Mouse (Mus musculus): Measurements from ENCODE around the gene Ppp1r3e. TPM values are rescaled to one million over a fixed set of nuclear protein-coding genes. Genes with fewer than 3 reads are reported as not detected.

Gene Ppp1r3e
- total RNA-seq, 1 experiment: 0.62 TPM

- peak; percentile 37 for DNase-seq (ENCODE audit: low read depth, low spot score)
- H3K36me3 ChIP-seq (ENCODE audit: control insufficient read depth, insufficient read depth, low read length, poor library complexity, severe bottlenecking): peaks cover 14% of the 10 kb centered on the region; the same call in 1 of the 2 replicates
- in situ Hi-C loops (cut with MboI; ENCODE audit: low sequenced_read_pairs in 2 of 2, unreplicated experiment in 2 of 2): no loop called here
- TF ChIP-seq HCFC1 (IDR thresholded peaks at IDR 0.05; ENCODE audit: borderline replicate concordance, insufficient read depth, low read length): no peak
- TF ChIP-seq ZC3H11A (IDR thresholded peaks at IDR 0.05; ENCODE audit: borderline replicate concordance, low read depth, low read length): no peak
- no peak for TF ChIP-seq ZNF384 (IDR thresholded peaks at IDR 0.05; ENCODE audit: low read depth, low read length)
- no peak for TF ChIP-seq CHD2 (IDR thresholded peaks at IDR 0.05; ENCODE audit: low read depth, low read length)
- TF ChIP-seq MAFK (IDR thresholded peaks at IDR 0.05; ENCODE audit: insufficient read depth, low read depth, low read length): no peak
- peak overlapping the region; percentile 70 for H3K27ac ChIP-seq (ENCODE audit: insufficient read depth, low read depth, low read length, poor library complexity, severe bottlenecking)
- peaks cover 10 to 11% of the 10 kb centered on the region in 2 experiments; a peak in 3 of 4 replicates for H3K4me1 ChIP-seq (ENCODE audit: control insufficient read depth in 2 of 2, insufficient read depth in 2 of 2, low read length in 2 of 2, poor library complexity in 1 of 2)
- peak overlapping the region; percentile 90 for H3K9ac ChIP-seq (ENCODE audit: insufficient read depth, low read depth, low read length, poor library complexity, severe bottlenecking)
- H3K9me3 ChIP-seq (ENCODE audit: control insufficient read depth, insufficient read depth, low read depth, low read length): no peaks in the 10 kb centered on the region
- peak overlapping the region; percentile 81 to 83 for H3K4me3 ChIP-seq (ENCODE audit: insufficient read depth in 1 of 2, low read depth in 1 of 2, low read length in 2 of 2, poor library complexity in 1 of 2, severe bottlenecking in 1 of 2)
Measured at GRCm38 (mm10) chr14:54924641-54925348, 47.4 kb upstream of the Ppp1r3e start.

DNA sequence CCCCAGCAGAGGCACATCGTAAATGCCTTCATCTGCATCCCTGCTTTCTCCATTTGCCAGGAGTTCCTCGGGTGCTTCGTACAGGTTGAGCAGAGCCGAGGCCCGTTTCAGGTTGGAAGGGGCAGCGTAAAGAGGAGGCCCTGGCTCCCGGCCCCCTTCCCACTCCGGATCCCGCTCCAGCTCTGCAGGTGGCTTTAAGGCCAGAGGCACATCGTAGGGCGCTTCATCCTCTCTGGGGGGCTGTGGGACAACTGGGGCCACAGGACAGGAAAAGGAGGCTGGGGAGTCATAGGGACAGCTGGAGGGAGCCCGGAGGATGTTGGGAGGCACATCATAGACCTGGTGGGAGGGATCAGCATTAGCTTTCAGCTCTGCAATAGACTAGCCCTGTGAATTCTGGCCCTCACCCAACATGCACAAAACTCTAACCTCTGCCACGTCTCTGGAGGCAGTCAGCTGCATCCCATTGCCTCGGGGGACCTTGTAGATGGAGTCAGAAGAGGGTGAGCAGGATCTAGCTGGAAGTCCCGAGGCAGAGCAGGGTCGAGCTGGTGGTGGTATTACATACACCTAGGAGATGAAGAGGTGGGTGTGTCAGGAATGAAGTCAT is 42.8 kb upstream of the Ppp1r3e start:
- TF ChIP-seq MAFK (IDR thresholded peaks at IDR 0.05; ENCODE audit: insufficient read depth, low read depth, low read length) (no peak), HCFC1 (IDR thresholded peaks at IDR 0.05; ENCODE audit: borderline replicate concordance, insufficient read depth, low read length) (no peak)

DNA sequence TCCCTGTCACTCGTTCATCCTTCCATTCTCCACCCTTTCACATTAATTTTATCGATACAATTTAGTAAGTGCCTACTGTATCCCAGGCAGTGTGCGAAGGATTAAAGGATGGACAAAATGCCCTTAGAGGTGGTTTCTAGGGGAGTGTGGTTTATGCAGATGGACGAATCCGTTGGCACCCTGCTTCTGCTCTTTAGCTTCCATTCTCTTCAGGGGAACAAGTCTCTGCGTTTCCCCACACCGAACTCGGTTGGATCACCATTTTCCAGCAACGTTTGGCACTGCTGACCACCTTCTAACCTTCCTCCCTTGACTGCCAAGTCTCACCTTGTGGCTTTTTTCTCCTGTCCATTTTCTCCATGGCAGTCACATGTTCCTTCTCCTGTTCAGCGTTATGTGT is 36.0 kb upstream of the Ppp1r3e start:
- H3K9me3 ChIP-seq (ENCODE audit: control insufficient read depth, insufficient read depth, low read depth, low read length): no peaks in the 10 kb centered on the region; the same call in 1 of the 2 replicates
- peaks cover 0 to 8% of the 10 kb centered on the region in 2 experiments; a peak in 2 of 4 replicates for H3K4me1 ChIP-seq (ENCODE audit: control insufficient read depth in 2 of 2, insufficient read depth in 2 of 2, low read length in 2 of 2, poor library complexity in 1 of 2)
- TF ChIP-seq ZC3H11A (IDR thresholded peaks at IDR 0.05; ENCODE audit: borderline replicate concordance, low read depth, low read length): no peak
- no peak for TF ChIP-seq MAFK (IDR thresholded peaks at IDR 0.05; ENCODE audit: insufficient read depth, low read depth, low read length)
- no peak for TF ChIP-seq CHD2 (IDR thresholded peaks at IDR 0.05; ENCODE audit: low read depth, low read length)
- TF ChIP-seq ZNF384 (IDR thresholded peaks at IDR 0.05; ENCODE audit: low read depth, low read length): no peak
- no peak for TF ChIP-seq HCFC1 (IDR thresholded peaks at IDR 0.05; ENCODE audit: borderline replicate concordance, insufficient read depth, low read length)
- H3K9ac ChIP-seq (ENCODE audit: insufficient read depth, low read depth, low read length, poor library complexity, severe bottlenecking): no peak overlapping the region
- H3K4me3 ChIP-seq (ENCODE audit: insufficient read depth in 1 of 2, low read depth in 1 of 2, low read length in 2 of 2, poor library complexity in 1 of 2, severe bottlenecking in 1 of 2): peak overlapping the region; percentile 89 to 90; a peak in 3 of 4 replicates
- H3K36me3 ChIP-seq (ENCODE audit: control insufficient read depth, insufficient read depth, low read length, poor library complexity, severe bottlenecking): peaks cover 16% of the 10 kb centered on the region
- DNase-seq (ENCODE audit: low read depth, low spot score): no peak
- in situ Hi-C loops (cut with MboI; ENCODE audit: low sequenced_read_pairs in 2 of 2, unreplicated experiment in 2 of 2): no loop called here
- no peak overlapping the region for H3K27ac ChIP-seq (ENCODE audit: insufficient read depth, low read depth, low read length, poor library complexity, severe bottlenecking)

More for the DNA sequence above, 42.8 kb upstream of the Ppp1r3e start:
- H3K4me1 ChIP-seq (ENCODE audit: control insufficient read depth in 2 of 2, insufficient read depth in 2 of 2, low read length in 2 of 2, poor library complexity in 1 of 2): peaks cover 3 to 4% of the 10 kb centered on the region in 2 experiments; a peak in 2 of 4 replicates
- peaks cover 42% of the 10 kb centered on the region for H3K36me3 ChIP-seq (ENCODE audit: control insufficient read depth, insufficient read depth, low read length, poor library complexity, severe bottlenecking)
- H3K4me3 ChIP-seq (ENCODE audit: insufficient read depth in 1 of 2, low read depth in 1 of 2, low read length in 2 of 2, poor library complexity in 1 of 2, severe bottlenecking in 1 of 2): no peak overlapping the region
- no peaks in the 10 kb centered on the region for H3K9me3 ChIP-seq (ENCODE audit: control insufficient read depth, insufficient read depth, low read depth, low read length)
- no peak overlapping the region for H3K9ac ChIP-seq (ENCODE audit: insufficient read depth, low read depth, low read length, poor library complexity, severe bottlenecking)
- H3K27ac ChIP-seq (ENCODE audit: insufficient read depth, low read depth, low read length, poor library complexity, severe bottlenecking): no peak overlapping the region
- DNase-seq (ENCODE audit: low read depth, low spot score): no peak
- in situ Hi-C loops (cut with MboI; ENCODE audit: low sequenced_read_pairs in 2 of 2, unreplicated experiment in 2 of 2): no loop called here

GRCm38 (mm10) chr14:54912886-54913285 is 35.5 kb upstream of the Ppp1r3e start, which contains the start of gene Slc22a17:
Gene Slc22a17, minus strand, starts transcription at chr14:54913132.
- H3K9ac ChIP-seq (ENCODE audit: insufficient read depth, low read depth, low read length, poor library complexity, severe bottlenecking): peak within 1 kb of the TSS; percentile 72
- in situ Hi-C loops (cut with MboI; ENCODE audit: low sequenced_read_pairs in 2 of 2, unreplicated experiment in 2 of 2): no loop called here
- H3K4me3 ChIP-seq (ENCODE audit: insufficient read depth in 1 of 2, low read depth in 1 of 2, low read length in 2 of 2, poor library complexity in 1 of 2, severe bottlenecking in 1 of 2): peak within 1 kb of the TSS; percentile 89 to 90
- peaks cover 0 to 8% of the 10 kb centered on the region in 2 experiments; a peak in 2 of 4 replicates for H3K4me1 ChIP-seq (ENCODE audit: control insufficient read depth in 2 of 2, insufficient read depth in 2 of 2, low read length in 2 of 2, poor library complexity in 1 of 2)
- no peaks in the 10 kb centered on the region; the same call in 1 of the 2 replicates for H3K9me3 ChIP-seq (ENCODE audit: control insufficient read depth, insufficient read depth, low read depth, low read length)
- peak; percentile 43 for DNase-seq (ENCODE audit: low read depth, low spot score)
- H3K27ac ChIP-seq (ENCODE audit: insufficient read depth, low read depth, low read length, poor library complexity, severe bottlenecking): no peak within 1 kb of the TSS
- H3K36me3 ChIP-seq (ENCODE audit: control insufficient read depth, insufficient read depth, low read length, poor library complexity, severe bottlenecking): peaks cover 18% of the 10 kb centered on the region
- no peak for TF ChIP-seq MAFK (IDR thresholded peaks at IDR 0.05; ENCODE audit: insufficient read depth, low read depth, low read length)
- TF ChIP-seq CHD2 (IDR thresholded peaks at IDR 0.05; ENCODE audit: low read depth, low read length): no peak
- TF ChIP-seq ZC3H11A (IDR thresholded peaks at IDR 0.05; ENCODE audit: borderline replicate concordance, low read depth, low read length): no peak
- no peak for TF ChIP-seq ZNF384 (IDR thresholded peaks at IDR 0.05; ENCODE audit: low read depth, low read length)
- no peak for TF ChIP-seq HCFC1 (IDR thresholded peaks at IDR 0.05; ENCODE audit: borderline replicate concordance, insufficient read depth, low read length)

Measured in ES-E14 (cell line).